Comparison of ENCODE assay signal across 18 mouse cellular contexts in the genomic region with DNA sequence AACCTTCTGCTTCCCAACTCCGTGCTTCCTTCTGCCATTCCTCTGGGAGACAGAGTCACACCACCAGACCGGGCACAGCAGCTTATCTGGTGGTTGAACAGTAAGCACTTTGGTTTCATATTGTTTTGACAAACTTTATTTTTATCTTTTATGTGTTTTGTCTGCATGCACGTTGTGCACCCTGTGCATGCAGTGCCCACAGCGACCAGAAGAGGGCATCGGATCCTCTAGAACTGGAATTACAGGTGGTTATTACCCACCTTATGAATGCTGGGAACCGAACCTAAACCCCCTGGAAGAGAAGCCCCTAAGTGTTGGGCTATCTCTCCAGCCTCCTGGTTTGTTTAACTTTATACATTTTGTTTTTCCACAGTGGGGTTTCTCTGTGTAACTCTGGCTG.
DNase-seq lines count a peak whose midpoint lies in the region; ATAC-seq and TF ChIP-seq lines count a peak whose summit lies in the region.
"Had no signal": no experiment of that assay in that cellular context is flagged by ENCODE, and none has a peak within 500 bp of the region (broad histone marks: within the 10 kb centered on the region; RNA-seq: fewer than 3 reads in every experiment).

No protein-coding gene starts in this region.

- H3K4me2 ChIP-seq in intestine, postnatal 0 days (replicated peaks; ENCODE audit: low read depth) = no peak overlapping the region
- H3K4me2 ChIP-seq in intestine, embryonic 15.5 days (replicated peaks) = no peak overlapping the region
- no peak overlapping the region for H3K4me2 ChIP-seq in lung, embryonic 14.5 days
- H3K4me2 ChIP-seq: embryonic facial prominence, embryonic 13.5 days; heart, embryonic 15.5 days; kidney, embryonic 15.5 days; midbrain, embryonic 15.5 days had no signal

- TF ChIP-seq POLR2A in small intestine, adult 2 months (IDR thresholded peaks at IDR 0.05; ENCODE audit: low read depth, low read length) = no peak

- no peak overlapping the region for H3K4me3 ChIP-seq in intestine, postnatal 0 days (ENCODE audit: low read depth, low read length)
- H3K4me3 ChIP-seq in intestine, embryonic 15.5 days (replicated peaks) = no peak overlapping the region
- H3K4me3 ChIP-seq in lung, embryonic 14.5 days (ENCODE audit: low read depth, low read length) = no peak overlapping the region
- no peak overlapping the region for H3K4me3 ChIP-seq in G1E (ENCODE audit: low read depth, low read length)
- H3K4me3 ChIP-seq in small intestine, adult 2 months (ENCODE audit: low read depth, low read length) = no peak overlapping the region
- H3K4me3 ChIP-seq: embryonic facial prominence, embryonic 13.5 days; heart, embryonic 15.5 days; hindbrain, embryonic 10.5 days; kidney, embryonic 15.5 days; midbrain, embryonic 15.5 days had no signal

- H3K9ac ChIP-seq in intestine, postnatal 0 days (ENCODE audit: low read depth, low read length) = no peak overlapping the region
- H3K9ac ChIP-seq in intestine, embryonic 15.5 days = no peak overlapping the region
- H3K9ac ChIP-seq in lung, embryonic 14.5 days = no peak overlapping the region
- H3K9ac ChIP-seq: embryonic facial prominence, embryonic 13.5 days; forebrain, postnatal 0 days; heart, embryonic 15.5 days; kidney, embryonic 15.5 days; midbrain, embryonic 15.5 days had no signal

- DNase-seq in lung, embryonic 14.5 days = no peak
- no peak for DNase-seq in lung, postnatal 4 days
- no peak for DNase-seq in G1E (ENCODE audit: low spot score)
- no peak for DNase-seq in adrenal gland, postnatal 10 days
- DNase-seq: adrenal gland, postnatal 14 days; cerebellum, adult 9-10 months; forebrain, postnatal 0 days; heart, adult 11 months; thymus, postnatal 14 days had no signal

- no peak overlapping the region for H3K27ac ChIP-seq in intestine, postnatal 0 days (ENCODE audit: low read depth, low read length)
- H3K27ac ChIP-seq in intestine, embryonic 15.5 days = no peak overlapping the region
- no peak overlapping the region for H3K27ac ChIP-seq in lung, embryonic 14.5 days (ENCODE audit: low read depth)
- H3K27ac ChIP-seq in small intestine, adult 2 months (ENCODE audit: insufficient read depth, low read depth, low read length) = no peak overlapping the region
- H3K27ac ChIP-seq: embryonic facial prominence, embryonic 13.5 days; heart, embryonic 15.5 days; hindbrain, embryonic 10.5 days; kidney, embryonic 15.5 days; midbrain, embryonic 15.5 days had no signal

- no peaks in the 10 kb centered on the region for H3K4me1 ChIP-seq in intestine, postnatal 0 days (replicated peaks; ENCODE audit: control insufficient read depth, insufficient read depth, low read length)
- H3K4me1 ChIP-seq in intestine, embryonic 15.5 days (replicated peaks) = no peaks in the 10 kb centered on the region
- H3K4me1 ChIP-seq in lung, embryonic 14.5 days (ENCODE audit: insufficient read depth) = no peaks in the 10 kb centered on the region
- no peaks in the 10 kb centered on the region for H3K4me1 ChIP-seq in G1E (ENCODE audit: insufficient read depth, low read depth, low read length)
- no peaks in the 10 kb centered on the region for H3K4me1 ChIP-seq in small intestine, adult 2 months (ENCODE audit: control insufficient read depth, insufficient read depth, insufficient read length, low read length)
- H3K4me1 ChIP-seq: embryonic facial prominence, embryonic 13.5 days; heart, embryonic 15.5 days; hindbrain, embryonic 10.5 days; kidney, embryonic 15.5 days; midbrain, embryonic 15.5 days had no signal

- 96% methylated on average over 6 of the region's 6 CpGs for WGBS in intestine, postnatal 0 days
- WGBS in intestine, embryonic 15.5 days = 94% methylated on average over 6 of the region's 6 CpGs
- 90% methylated on average over 6 of the region's 6 CpGs for WGBS in lung, embryonic 14.5 days
- WGBS in small intestine, adult 2 months = 96% methylated on average over 6 of the region's 6 CpGs

- no peak for ATAC-seq in intestine, postnatal 0 days
- ATAC-seq in intestine, embryonic 15.5 days = no peak
- ATAC-seq in lung, embryonic 14.5 days (ENCODE audit: insufficient read depth) = no peak
- ATAC-seq in G1E (ENCODE audit: extremely low read depth, insufficient number of reproducible peaks, low FRiP score, poor library complexity, severe bottlenecking) = no peak
- ATAC-seq: forebrain, postnatal 0 days; inflammation-experienced regulatory T-cells, adult 6 months; midbrain, embryonic 15.5 days had no signal

- no peaks in the 10 kb centered on the region for H3K9me3 ChIP-seq in intestine, postnatal 0 days (ENCODE audit: control insufficient read depth)
- no peaks in the 10 kb centered on the region for H3K9me3 ChIP-seq in intestine, embryonic 15.5 days
- H3K9me3 ChIP-seq in lung, embryonic 14.5 days (ENCODE audit: low read depth, low read length) = no peaks in the 10 kb centered on the region
- peaks cover 6% of the 10 kb centered on the region for H3K9me3 ChIP-seq in G1E (replicated peaks)
- H3K9me3 ChIP-seq: heart, embryonic 15.5 days; kidney, embryonic 15.5 days had no signal

- peak; percentile 21; the same call in 1 of the 2 replicates for TF ChIP-seq CTCF in intestine, postnatal 0 days (IDR thresholded peaks at IDR 0.05; ENCODE audit: low read depth)
- peak; percentile 24; the same call in 1 of the 2 replicates for TF ChIP-seq CTCF in lung, embryonic 14.5 days (IDR thresholded peaks at IDR 0.05; ENCODE audit: low read depth)
- TF ChIP-seq CTCF in G1E (IDR thresholded peaks at IDR 0.05; ENCODE audit: low read depth, low read length) = 0 out of 2 replicates have a peak, but pooled peaks have one; percentile 34
- TF ChIP-seq CTCF in small intestine, adult 2 months (IDR thresholded peaks at IDR 0.05; ENCODE audit: extremely low read depth, insufficient read length, insufficient replicate concordance, low read depth, low read length) = peak; percentile 14; the same call in 1 of the 2 replicates

- no peaks in the 10 kb centered on the region for H3K27me3 ChIP-seq in intestine, postnatal 0 days (replicated peaks; ENCODE audit: control insufficient read depth, insufficient read depth, low read length)
- no peaks in the 10 kb centered on the region for H3K27me3 ChIP-seq in intestine, embryonic 15.5 days (replicated peaks)
- H3K27me3 ChIP-seq in lung, embryonic 14.5 days (ENCODE audit: insufficient read depth, low read length) = no peaks in the 10 kb centered on the region
- H3K27me3 ChIP-seq in G1E (ENCODE audit: insufficient read depth, low read length) = no peaks in the 10 kb centered on the region
- H3K27me3 ChIP-seq in small intestine, adult 2 months (ENCODE audit: control insufficient read depth, insufficient read depth, low read length) = no peaks in the 10 kb centered on the region
- H3K27me3 ChIP-seq: embryonic facial prominence, embryonic 13.5 days; heart, embryonic 15.5 days; kidney, embryonic 15.5 days; midbrain, embryonic 15.5 days had no signal

- no peaks in the 10 kb centered on the region for H3K36me3 ChIP-seq in intestine, postnatal 0 days (ENCODE audit: control insufficient read depth, insufficient read depth)
- H3K36me3 ChIP-seq in intestine, embryonic 15.5 days = no peaks in the 10 kb centered on the region
- H3K36me3 ChIP-seq in lung, embryonic 14.5 days (ENCODE audit: insufficient read depth) = no peaks in the 10 kb centered on the region
- H3K36me3 ChIP-seq in G1E (replicated peaks) = peaks cover 45% of the 10 kb centered on the region
- no peaks in the 10 kb centered on the region for H3K36me3 ChIP-seq in small intestine, adult 2 months (ENCODE audit: control insufficient read depth, insufficient read depth, low read length)
- H3K36me3 ChIP-seq: embryonic facial prominence, embryonic 13.5 days; heart, embryonic 15.5 days; kidney, embryonic 15.5 days; midbrain, embryonic 15.5 days had no signal
